Mouse (Mus musculus) midbrain, postnatal 0 days (tissue): ENCODE data around the gene Aatk. TPM values are rescaled to one million over a fixed set of nuclear protein-coding genes. Genes with fewer than 3 reads are reported as not detected.
A peak's percentile ranks its signal among the peaks of the same experiment; 100 is the strongest.

ENCODE experiments used
- ATAC-seq: fragments of 200-750 bp; cut with Nextera tagmentation; 2 replicates; pipeline ENCODE4 v1.8.0; 2017; ENCODE audit warnings: moderate number of reproducible peaks, mild to moderate bottlenecking, moderate TSS enrichment, moderate library complexity; ENCODE audit not compliant: low FRiP score
- DNase-seq: peaks from one replicate; pipeline ENCODE4 v3.0.0-alpha.2; 2015; ENCODE audit warnings: low spot score
- H3K27ac ChIP-seq: fragments of 300-500 bp; sonication (generic); 2 replicates; pipeline ENCODE4 v1.5.1; 2014; ENCODE audit warnings: low read depth, mild to moderate bottlenecking, low read length, mixed read lengths
- H3K27me3 ChIP-seq: fragments of 300-500 bp; sonication (generic); 2 replicates; pipeline ENCODE4 v1.6.1; 2014; ENCODE audit warnings: low read length, control low read depth, mixed read lengths; ENCODE audit not compliant: insufficient read depth
- H3K36me3 ChIP-seq: fragments of 300-500 bp; sonication (generic); 2 replicates; pipeline ENCODE4 v1.6.1; 2014; ENCODE audit warnings: low read length, control low read depth, mixed read lengths; ENCODE audit not compliant: insufficient read depth
- H3K4me1 ChIP-seq: fragments of 300-500 bp; sonication (generic); 2 replicates; pipeline ENCODE4 v1.6.1; 2014; ENCODE audit warnings: mild to moderate bottlenecking, control low read depth, antibody characterized with exemption, low read length, mixed read lengths; ENCODE audit not compliant: insufficient read depth
- H3K4me2 ChIP-seq: fragments of 300-500 bp; sonication (generic); 2 replicates; pipeline ENCODE4 v1.6.1; 2014; ENCODE audit warnings: low read depth, mild to moderate bottlenecking, low read length, mixed read lengths; ENCODE audit not compliant: poor library complexity, severe bottlenecking
- H3K4me3 ChIP-seq: fragments of 300-500 bp; sonication (generic); 2 replicates; pipeline ENCODE4 v1.5.1; 2014; ENCODE audit warnings: low read depth, mild to moderate bottlenecking, low read length, moderate library complexity
- H3K9ac ChIP-seq: fragments of 300-500 bp; sonication (generic); replicated peaks from 2 replicates; pipeline ENCODE4 v1.6.1; 2014; ENCODE audit warnings: mild to moderate bottlenecking, low read length, moderate library complexity, mixed read lengths; ENCODE audit not compliant: poor library complexity, severe bottlenecking
- H3K9me3 ChIP-seq: fragments of 300-500 bp; sonication (generic); 2 replicates; pipeline ENCODE4 v1.6.1; 2016; ENCODE audit warnings: low read length, control low read depth
- CTCF ChIP-seq: IDR thresholded peaks from 2 replicates; pipeline ENCODE4 v1.5.1; 2016; ENCODE audit warnings: antibody characterized with exemption, mild to moderate bottlenecking
- WGBS: fragments of 180-500 bp; shearing (Covaris S2); extraction: QIAGEN DNeasy Blood & Tissue Kit; methylation state at CpG from one replicate; pipeline ENCODE4 v1.1.7; 2014; 5-methylcytosine and 5-hydroxymethylcytosine counted together
- polyA plus RNA-seq: library from polyadenylated mRNA; unstranded; fragments of >200 nt; fragmentation: Nextera tagmentation; extraction: Ambion mirVana; gene quantifications from 2 replicates; pipeline ENCODE4 v1.2.1, GENCODE M21; 2015
- total RNA-seq: library from RNA; depleted of rRNA; stranded (reverse); fragments of >200 nt; gene quantifications from 2 replicates; pipeline ENCODE4 v1.2.3, GENCODE M21; 2014

Aatk gene
- total and polyA plus RNA-seq, 2 experiments from 2014 or later, result 46.9 to 178 TPM

DNA sequence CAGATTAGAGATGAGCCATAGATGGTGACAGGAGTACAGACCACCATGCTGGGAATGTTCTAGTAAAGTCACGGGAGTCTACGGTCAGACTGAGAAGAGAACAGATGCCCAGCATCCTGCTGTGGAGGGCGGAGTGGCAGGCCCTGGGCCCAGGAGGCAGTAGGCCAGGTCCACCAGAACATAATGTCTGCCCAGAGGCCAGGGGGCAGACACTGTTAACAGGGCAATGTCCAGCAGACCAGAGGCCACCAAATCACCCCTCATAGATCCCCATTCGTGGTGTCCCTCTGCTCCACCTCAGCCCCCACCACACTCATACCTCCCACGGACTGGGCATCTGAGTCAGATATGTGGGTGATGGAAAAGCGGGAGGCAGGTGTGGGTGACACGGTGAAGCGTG is 38.0 kb downstream of the Aatk start:
- no peaks in the 10 kb centered on the region for H3K9me3 ChIP-seq
- no peak overlapping the region for H3K9ac ChIP-seq
- H3K4me3 ChIP-seq, result no peak overlapping the region
- TF ChIP-seq CTCF, result no peak
- peaks cover 74% of the 10 kb centered on the region for H3K36me3 ChIP-seq
- H3K4me1 ChIP-seq, result 0 out of 2 replicates have a peak, but pooled peaks cover 4% of the 10 kb centered on the region
- H3K27ac ChIP-seq, result no peak overlapping the region
- DNase-seq (no peak), ATAC-seq (no peak)
- 88% methylated on average over 8 of the region's 8 CpGs for WGBS
- no peaks in the 10 kb centered on the region for H3K27me3 ChIP-seq
- no peak overlapping the region for H3K4me2 ChIP-seq

- peaks cover 72% of the 10 kb centered on the region for H3K36me3 ChIP-seq
- H3K27ac ChIP-seq, result no peak overlapping the region
Observed at GRCm38 (mm10) chr11:120008501-120008900, 38.5 kb downstream of the Aatk start.

DNA sequence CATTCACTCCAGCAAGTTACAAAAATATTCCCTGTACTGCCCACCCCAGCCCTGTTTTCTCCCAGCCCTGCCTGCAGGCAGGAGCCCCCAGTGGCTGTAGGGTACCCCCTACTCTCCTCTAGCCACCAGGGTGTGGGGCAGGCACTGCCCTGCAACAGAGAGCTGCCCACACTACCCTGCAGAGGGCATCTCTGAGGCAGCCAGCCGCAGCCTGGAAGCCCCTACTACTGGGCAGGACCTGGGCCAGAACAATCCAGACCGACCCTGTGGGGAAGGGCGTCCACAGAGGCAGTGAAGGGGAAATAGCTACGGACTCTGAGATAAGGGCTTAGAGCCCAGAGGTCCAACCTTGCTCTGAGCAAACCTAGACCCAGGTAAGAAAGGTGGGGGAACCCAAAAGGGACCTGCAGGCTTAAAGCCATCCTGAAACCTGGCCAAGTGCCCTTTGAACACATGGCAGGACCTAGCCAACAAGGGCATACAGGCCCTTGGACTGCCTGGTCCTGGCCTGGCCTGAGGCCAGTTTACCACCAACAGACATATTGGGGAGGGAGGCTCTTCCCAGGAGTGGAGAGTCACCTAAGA is 39.4 kb downstream of the Aatk start:
- no peak overlapping the region for H3K4me2 ChIP-seq
- DNase-seq (no peak), ATAC-seq (no peak)
- no peak overlapping the region for H3K4me3 ChIP-seq
- no peaks in the 10 kb centered on the region for H3K27me3 ChIP-seq
- H3K9me3 ChIP-seq, result no peaks in the 10 kb centered on the region
- H3K27ac ChIP-seq, result no peak overlapping the region
- peak; percentile 28 for TF ChIP-seq CTCF
- peaks cover 69% of the 10 kb centered on the region for H3K36me3 ChIP-seq
- no peaks in the 10 kb centered on the region for H3K4me1 ChIP-seq
- WGBS, result 70% methylated on average over 4 of the region's 4 CpGs
- H3K9ac ChIP-seq, result no peak overlapping the region

More at GRCm38 (mm10) chr11:120008501-120008900, 38.5 kb downstream of the Aatk start:
- Histone ChIP-seq H3K9ac (no peak overlapping the region), H3K4me1 (0 out of 2 replicates have a peak, but pooled peaks cover 3% of the 10 kb centered on the region), H3K27me3 (no peaks in the 10 kb centered on the region), H3K4me2 (no peak overlapping the region), H3K4me3 (no peak overlapping the region), H3K9me3 (no peaks in the 10 kb centered on the region)
- DNase-seq, result no peak
- no peak for ATAC-seq
- TF ChIP-seq CTCF, result no peak
- WGBS, result 91% methylated on average over 1 of the region's 1 CpGs

GRCm38 (mm10) chr11:120005434-120006317 is 41.3 kb downstream of the Aatk start:
- no peak for DNase-seq
- no peak for TF ChIP-seq CTCF
- Histone ChIP-seq H3K4me1 (no peaks in the 10 kb centered on the region), H3K4me3 (no peak overlapping the region), H3K27me3 (no peaks in the 10 kb centered on the region), H3K36me3 (peaks cover 54% of the 10 kb centered on the region), H3K9ac (no peak overlapping the region), H3K27ac (no peak overlapping the region), H3K4me2 (no peak overlapping the region), H3K9me3 (no peaks in the 10 kb centered on the region)
- ATAC-seq, result no peak
- WGBS, result 89% methylated on average over 18 of the region's 18 CpGs

DNA sequence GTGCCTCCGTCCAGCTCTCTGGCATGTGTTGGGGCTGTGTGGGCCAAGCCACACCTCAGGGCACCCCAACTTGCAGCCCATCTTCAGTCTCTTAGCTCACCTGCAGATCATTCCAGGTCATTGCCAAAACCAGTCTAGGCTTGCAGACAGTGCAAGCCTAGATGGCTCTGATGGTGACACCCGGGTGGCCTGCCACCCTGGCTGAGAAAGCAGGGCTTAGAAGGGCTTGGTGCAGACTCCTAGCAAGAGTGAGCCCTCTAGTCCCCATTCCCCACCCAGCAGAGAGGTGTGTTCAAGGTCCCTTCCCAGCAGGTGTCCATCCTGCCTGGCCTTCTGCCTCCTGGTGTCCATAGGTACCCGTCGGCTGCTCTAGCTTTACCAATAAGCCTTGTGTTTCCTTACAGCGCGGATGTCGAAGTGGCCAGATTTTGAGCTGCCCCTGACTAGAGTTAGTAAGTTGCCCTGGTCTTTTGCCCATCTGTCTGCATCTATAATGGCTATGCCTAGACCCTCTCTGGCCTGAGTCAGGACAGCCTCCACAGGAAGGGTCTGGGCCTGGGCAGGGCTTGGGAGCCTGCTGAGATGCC is 44.2 kb downstream of the Aatk start:
- Histone ChIP-seq H3K9me3 (no peaks in the 10 kb centered on the region), H3K27ac (no peak overlapping the region), H3K4me1 (no peaks in the 10 kb centered on the region), H3K27me3 (no peaks in the 10 kb centered on the region), H3K36me3 (peaks cover 28% of the 10 kb centered on the region), H3K4me3 (no peak overlapping the region), H3K9ac (no peak overlapping the region), H3K4me2 (no peak overlapping the region)
- DNase-seq (no peak), ATAC-seq (no peak)
- no peak for TF ChIP-seq CTCF
- WGBS, result 90% methylated on average over 7 of the region's 7 CpGs

DNA sequence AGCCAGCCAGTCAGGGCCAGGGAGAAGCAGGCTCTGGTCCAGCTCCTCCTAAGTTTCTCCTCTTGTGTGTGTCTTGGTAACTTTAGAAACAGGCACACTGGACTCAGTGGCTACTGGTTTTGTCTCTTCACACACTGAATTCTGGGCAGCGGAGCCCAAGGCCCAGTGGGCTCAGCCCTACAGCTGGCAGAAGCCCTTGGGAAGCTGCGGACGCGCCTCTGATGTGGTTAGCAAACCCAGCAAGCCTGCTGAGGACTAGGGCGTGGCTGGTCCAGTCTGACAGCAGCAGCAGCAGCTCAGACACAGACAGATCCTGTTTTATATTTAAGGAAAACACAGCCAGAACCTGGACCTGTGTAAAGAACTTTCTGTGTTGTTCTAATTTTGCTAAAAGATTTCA is 44.9 kb downstream of the Aatk start:
- 66% methylated on average over 5 of the region's 5 CpGs for WGBS
- no peaks in the 10 kb centered on the region for H3K27me3 ChIP-seq
- H3K9me3 ChIP-seq, result no peaks in the 10 kb centered on the region
- H3K36me3 ChIP-seq, result peaks cover 31% of the 10 kb centered on the region
- no peak overlapping the region for H3K27ac ChIP-seq
- no peak for TF ChIP-seq CTCF
- H3K4me1 ChIP-seq, result no peaks in the 10 kb centered on the region
- H3K4me2 ChIP-seq, result no peak overlapping the region
- H3K4me3 ChIP-seq, result no peak overlapping the region
- H3K9ac ChIP-seq, result no peak overlapping the region
- ATAC-seq (no peak), DNase-seq (no peak)
